Mouse (Mus musculus): ENCODE data around the gene Hnrnph1.

DNA sequence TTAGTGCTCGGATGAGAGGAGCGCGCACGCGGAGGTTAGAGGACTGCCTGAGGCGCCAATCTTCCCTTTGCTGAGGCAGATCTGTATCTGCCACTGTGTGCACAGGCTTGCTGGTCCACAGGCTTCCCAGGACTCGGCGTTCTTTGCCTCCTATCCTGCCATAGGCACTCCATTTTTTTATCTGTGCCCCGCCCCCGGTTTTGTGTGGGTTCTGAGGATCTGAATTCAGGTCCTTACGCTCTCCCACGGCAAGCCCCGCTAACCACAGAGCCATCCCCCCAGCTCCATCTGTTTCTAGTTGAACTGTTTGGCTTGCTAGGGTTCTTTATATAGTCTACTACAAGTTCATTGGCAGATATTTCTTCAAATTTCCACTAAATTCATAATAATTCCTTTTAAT, 22.0 kb downstream of the Hnrnph1 start:
- TF ChIP-seq CTCF (IDR thresholded peaks at IDR 0.05) = no peak
- no peak for TF ChIP-seq EP300 (IDR thresholded peaks at IDR 0.05)

Measured in lung, postnatal 0 days (tissue).